Mouse (Mus musculus): ENCODE measurements around the gene Llgl2. TPM values are rescaled to one million over a fixed set of nuclear protein-coding genes. Genes with fewer than 3 reads are reported as not detected.

Gene Llgl2
- polyA plus RNA-seq, 1 experiment from 2014 or later, result 6.2 TPM

DNA sequence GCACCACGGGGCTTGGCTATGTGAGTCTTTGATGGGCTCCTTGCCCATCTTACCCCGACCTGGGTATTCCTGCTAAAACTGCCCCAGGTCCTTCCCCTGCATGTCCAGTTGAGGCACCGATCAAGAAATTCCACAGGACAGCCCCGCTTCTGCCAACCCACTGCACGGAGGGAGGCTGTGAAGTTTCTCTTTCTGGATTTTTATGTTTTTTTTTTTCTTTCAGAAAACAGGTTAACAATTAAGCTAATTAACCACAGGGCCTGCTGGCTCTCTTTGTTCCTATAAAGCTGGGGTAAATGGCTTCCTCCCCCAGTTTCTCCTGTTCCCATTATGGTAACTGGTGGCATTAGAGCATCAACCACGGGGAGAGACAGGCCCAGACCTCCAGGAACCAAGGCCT lies 10.2 kb downstream of the Llgl2 start:
- H3K9ac ChIP-seq (ENCODE audit: low read length), result no peak overlapping the region
- no peaks in the 10 kb centered on the region for H3K27me3 ChIP-seq (ENCODE audit: control insufficient read depth, insufficient read depth, low read length)

DNA sequence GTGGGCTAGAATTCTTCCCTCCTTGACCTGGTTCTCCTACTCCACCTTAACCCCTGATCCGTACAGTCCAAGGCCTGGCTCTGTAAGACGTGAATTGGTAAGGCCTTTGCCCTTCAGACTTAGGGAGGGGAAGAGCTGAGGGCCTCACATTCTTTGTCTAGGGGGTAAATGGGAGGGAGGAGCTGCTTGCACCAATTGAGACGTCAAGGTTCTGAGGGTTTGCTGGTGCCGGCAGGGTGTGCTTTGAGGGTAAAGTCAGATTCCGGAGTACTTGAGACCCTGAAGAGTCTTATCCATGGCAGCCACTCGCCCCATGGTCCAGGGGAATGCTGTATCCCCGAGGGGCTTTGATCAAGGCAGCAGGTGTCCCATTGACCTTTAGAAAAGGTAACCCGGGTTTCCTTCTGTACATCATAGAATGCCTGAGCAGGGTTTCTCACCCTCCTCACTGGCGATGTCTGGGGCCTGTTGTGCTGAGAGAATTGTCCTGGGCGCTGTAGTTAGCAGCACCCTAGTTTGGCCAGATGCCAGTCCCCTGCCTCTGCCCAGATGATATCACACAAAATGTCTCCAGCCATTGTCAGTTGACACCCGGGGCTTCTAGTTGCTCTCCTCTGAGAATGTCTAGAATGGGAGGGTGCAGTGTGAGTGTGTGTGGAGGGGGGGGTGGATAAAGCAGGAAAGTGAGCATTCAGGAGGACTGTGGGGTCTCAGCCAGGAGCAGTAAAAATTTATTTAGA lies 13.0 kb downstream of the Llgl2 start:
- Histone ChIP-seq H3K4me2 (ENCODE audit: low read depth, severe bottlenecking) (no peak overlapping the region), H3K4me3 (ENCODE audit: low read depth, low read length) (no peak overlapping the region), H3K27ac (replicated peaks; ENCODE audit: low read depth, low read length) (no peak overlapping the region), H3K4me1 (ENCODE audit: control insufficient read depth, insufficient read depth, low read length) (peaks cover 50% of the 10 kb centered on the region), H3K27me3 (ENCODE audit: control insufficient read depth, insufficient read depth, low read length) (no peaks in the 10 kb centered on the region), H3K9ac (ENCODE audit: low read length) (no peak overlapping the region), H3K36me3 (ENCODE audit: control insufficient read depth, insufficient read depth, low read length) (no peaks in the 10 kb centered on the region), H3K9me3 (ENCODE audit: control insufficient read depth, low read length) (no peaks in the 10 kb centered on the region)
- ATAC-seq (ENCODE audit: insufficient number of reproducible peaks, low FRiP score, low TSS enrichment, low read depth), result no peak
- DNase-seq (ENCODE audit: low spot score), result no peak
- 58% methylated on average over 11 of the region's 11 CpGs for WGBS

More for the DNA sequence above, 10.2 kb downstream of the Llgl2 start:
- DNase-seq (ENCODE audit: low spot score) (no peak), ATAC-seq (ENCODE audit: insufficient number of reproducible peaks, low FRiP score, low TSS enrichment, low read depth) (no peak)
- 45% methylated on average over 6 of the region's 6 CpGs for WGBS
- Histone ChIP-seq H3K27ac (replicated peaks; ENCODE audit: low read depth, low read length) (no peak overlapping the region), H3K4me2 (ENCODE audit: low read depth, severe bottlenecking) (no peak overlapping the region), H3K4me3 (ENCODE audit: low read depth, low read length) (no peak overlapping the region), H3K36me3 (ENCODE audit: control insufficient read depth, insufficient read depth, low read length) (no peaks in the 10 kb centered on the region), H3K4me1 (ENCODE audit: control insufficient read depth, insufficient read depth, low read length) (peaks cover 51% of the 10 kb centered on the region), H3K9me3 (ENCODE audit: control insufficient read depth, low read length) (no peaks in the 10 kb centered on the region)

- 94% methylated on average over 22 of the region's 22 CpGs for WGBS
- no peak overlapping the region for H3K4me3 ChIP-seq (ENCODE audit: low read depth, low read length)
- H3K9ac ChIP-seq (ENCODE audit: low read length), result no peak overlapping the region
- H3K4me1 ChIP-seq (ENCODE audit: control insufficient read depth, insufficient read depth, low read length), result peaks cover 47% of the 10 kb centered on the region
- H3K27ac ChIP-seq (replicated peaks; ENCODE audit: low read depth, low read length), result no peak overlapping the region
- H3K27me3 ChIP-seq (ENCODE audit: control insufficient read depth, insufficient read depth, low read length), result no peaks in the 10 kb centered on the region
- H3K9me3 ChIP-seq (ENCODE audit: control insufficient read depth, low read length), result no peaks in the 10 kb centered on the region
- no peak for ATAC-seq (ENCODE audit: insufficient number of reproducible peaks, low FRiP score, low TSS enrichment, low read depth)
- no peak for DNase-seq (ENCODE audit: low spot score)
- no peaks in the 10 kb centered on the region for H3K36me3 ChIP-seq (ENCODE audit: control insufficient read depth, insufficient read depth, low read length)
- no peak overlapping the region for H3K4me2 ChIP-seq (ENCODE audit: low read depth, severe bottlenecking)
Measured at GRCm38 (mm10) chr11:115837606-115838345, 13.9 kb downstream of the Llgl2 start.

DNA sequence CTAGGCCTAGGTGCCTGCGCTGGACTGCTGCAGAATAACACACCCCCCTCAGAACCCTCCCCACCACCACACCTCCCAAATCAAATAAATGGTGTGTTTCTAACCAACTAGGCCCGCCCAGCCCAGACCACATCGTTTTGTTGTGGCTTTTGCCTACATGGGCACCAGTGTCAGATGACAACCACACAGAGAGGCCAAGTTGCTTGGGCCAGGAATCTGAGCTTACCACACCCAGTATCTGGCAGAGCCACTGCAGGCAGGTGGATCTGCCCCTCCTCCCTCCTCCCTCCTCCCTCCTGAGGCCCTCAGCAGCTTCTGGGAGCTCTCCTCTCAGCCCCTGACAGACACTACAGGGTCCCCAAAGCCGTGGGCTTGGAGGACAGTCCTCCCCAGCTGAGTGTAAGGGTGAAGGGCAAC lies 15.1 kb downstream of the Llgl2 start:
- H3K27ac ChIP-seq (replicated peaks; ENCODE audit: low read depth, low read length), result no peak overlapping the region
- ATAC-seq (ENCODE audit: insufficient number of reproducible peaks, low FRiP score, low TSS enrichment, low read depth), result no peak
- 51% methylated on average over 4 of the region's 4 CpGs for WGBS
- no peak overlapping the region for H3K4me2 ChIP-seq (ENCODE audit: low read depth, severe bottlenecking)
- no peaks in the 10 kb centered on the region for H3K36me3 ChIP-seq (ENCODE audit: control insufficient read depth, insufficient read depth, low read length)
- H3K4me1 ChIP-seq (ENCODE audit: control insufficient read depth, insufficient read depth, low read length), result peaks cover 36% of the 10 kb centered on the region
- no peak overlapping the region for H3K9ac ChIP-seq (ENCODE audit: low read length)
- no peak for DNase-seq (ENCODE audit: low spot score)
- H3K27me3 ChIP-seq (ENCODE audit: control insufficient read depth, insufficient read depth, low read length), result no peaks in the 10 kb centered on the region
- H3K4me3 ChIP-seq (ENCODE audit: low read depth, low read length), result no peak overlapping the region
- no peaks in the 10 kb centered on the region for H3K9me3 ChIP-seq (ENCODE audit: control insufficient read depth, low read length)

- WGBS, result 72% methylated on average over 3 of the region's 3 CpGs
- Histone ChIP-seq H3K4me3 (ENCODE audit: low read depth, low read length) (no peak overlapping the region), H3K9ac (ENCODE audit: low read length) (0 out of 2 replicates have a peak overlapping the region, but pooled peaks have one; percentile 3), H3K4me2 (ENCODE audit: low read depth, severe bottlenecking) (no peak overlapping the region), H3K9me3 (ENCODE audit: control insufficient read depth, low read length) (no peaks in the 10 kb centered on the region), H3K36me3 (ENCODE audit: control insufficient read depth, insufficient read depth, low read length) (no peaks in the 10 kb centered on the region), H3K27me3 (ENCODE audit: control insufficient read depth, insufficient read depth, low read length) (no peaks in the 10 kb centered on the region), H3K4me1 (ENCODE audit: control insufficient read depth, insufficient read depth, low read length) (peaks cover 28% of the 10 kb centered on the region), H3K27ac (replicated peaks; ENCODE audit: low read depth, low read length) (no peak overlapping the region)
- DNase-seq (ENCODE audit: low spot score), result no peak
- ATAC-seq (ENCODE audit: insufficient number of reproducible peaks, low FRiP score, low TSS enrichment, low read depth), result no peak
Measured at GRCm38 (mm10) chr11:115839732-115840131, 15.9 kb downstream of the Llgl2 start.

DNA sequence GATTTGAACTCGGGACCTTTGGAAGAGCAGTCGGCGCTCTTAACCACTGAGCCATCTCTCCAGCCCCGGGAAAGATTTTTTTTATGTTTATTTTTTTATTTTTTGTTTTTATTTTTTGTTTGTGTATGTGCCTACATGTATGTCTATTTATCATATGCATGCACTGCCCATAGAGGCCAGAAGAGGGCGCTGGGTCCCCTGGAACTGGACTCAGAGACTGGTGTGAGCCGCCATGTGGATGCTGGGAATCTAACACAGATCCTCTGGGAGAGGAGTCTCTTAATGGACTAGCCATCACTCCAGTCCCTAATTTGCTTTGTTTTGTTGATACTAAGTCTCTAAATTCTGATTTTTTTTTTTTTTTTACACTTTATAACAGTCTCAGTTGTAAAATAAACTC lies 17.2 kb downstream of the Llgl2 start:
- DNase-seq (ENCODE audit: low spot score), result no peak
- no peak overlapping the region for H3K9ac ChIP-seq (ENCODE audit: low read length)
- no peak overlapping the region for H3K4me3 ChIP-seq (ENCODE audit: low read depth, low read length)
- H3K27me3 ChIP-seq (ENCODE audit: control insufficient read depth, insufficient read depth, low read length), result no peaks in the 10 kb centered on the region
- ATAC-seq (ENCODE audit: insufficient number of reproducible peaks, low FRiP score, low TSS enrichment, low read depth), result no peak
- no peaks in the 10 kb centered on the region; the same call in 1 of the 2 replicates for H3K9me3 ChIP-seq (ENCODE audit: control insufficient read depth, low read length)
- H3K27ac ChIP-seq (replicated peaks; ENCODE audit: low read depth, low read length), result no peak overlapping the region
- no peaks in the 10 kb centered on the region; the same call in 1 of the 2 replicates for H3K36me3 ChIP-seq (ENCODE audit: control insufficient read depth, insufficient read depth, low read length)
- H3K4me2 ChIP-seq (ENCODE audit: low read depth, severe bottlenecking), result no peak overlapping the region
- H3K4me1 ChIP-seq (ENCODE audit: control insufficient read depth, insufficient read depth, low read length), result peaks cover 24% of the 10 kb centered on the region
- WGBS, result 90% methylated on average over 6 of the region's 6 CpGs

DNA sequence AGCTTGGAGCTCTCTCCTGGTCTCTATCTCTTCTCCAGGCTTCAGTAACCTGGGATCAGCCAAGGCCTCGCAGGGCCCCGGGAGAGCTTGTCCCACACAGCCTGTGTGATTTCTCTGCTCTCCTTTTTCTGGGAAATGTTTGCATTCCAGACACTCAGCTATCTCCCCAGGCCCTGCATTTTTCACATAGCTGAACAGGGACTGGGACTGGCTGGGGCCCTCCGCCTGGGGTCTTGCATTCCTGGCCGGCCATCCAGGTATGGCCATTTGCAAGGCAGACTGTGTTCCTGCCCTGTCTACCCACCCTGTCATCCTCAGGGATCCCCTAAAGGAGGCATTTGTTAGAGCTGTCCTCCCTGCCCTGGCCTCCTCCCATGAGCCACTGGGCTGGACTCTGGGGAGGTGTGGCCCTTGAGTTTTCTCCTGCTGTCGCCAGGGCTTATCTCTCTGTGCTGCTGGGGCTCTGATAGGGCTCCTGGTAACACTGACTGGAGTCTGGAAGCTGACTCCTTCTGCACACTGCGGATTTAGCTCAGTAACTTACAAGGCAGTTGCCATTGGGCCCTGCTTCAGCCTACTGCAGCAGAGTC lies 18.2 kb downstream of the Llgl2 start:
- 24% methylated on average over 6 of the region's 6 CpGs for WGBS
- H3K4me3 ChIP-seq (ENCODE audit: low read depth, low read length), result no peak overlapping the region

GRCm38 (mm10) chr11:115843141-115843890 lies 19.5 kb downstream of the Llgl2 start:
- 88% methylated on average over 11 of the region's 14 CpGs for WGBS
- Histone ChIP-seq H3K27me3 (ENCODE audit: control insufficient read depth, insufficient read depth, low read length) (no peaks in the 10 kb centered on the region), H3K9ac (ENCODE audit: low read length) (no peak overlapping the region), H3K36me3 (ENCODE audit: control insufficient read depth, insufficient read depth, low read length) (no peaks in the 10 kb centered on the region; the same call in 1 of the 2 replicates), H3K27ac (replicated peaks; ENCODE audit: low read depth, low read length) (no peak overlapping the region), H3K4me2 (ENCODE audit: low read depth, severe bottlenecking) (no peak overlapping the region), H3K9me3 (ENCODE audit: control insufficient read depth, low read length) (no peaks in the 10 kb centered on the region; the same call in 1 of the 2 replicates), H3K4me3 (ENCODE audit: low read depth, low read length) (no peak overlapping the region), H3K4me1 (ENCODE audit: control insufficient read depth, insufficient read depth, low read length) (peaks cover 24% of the 10 kb centered on the region)
- DNase-seq (ENCODE audit: low spot score), result no peak
- ATAC-seq (ENCODE audit: insufficient number of reproducible peaks, low FRiP score, low TSS enrichment, low read depth), result no peak

More for the DNA sequence above, 18.2 kb downstream of the Llgl2 start:
- no peaks in the 10 kb centered on the region; the same call in 1 of the 2 replicates for H3K9me3 ChIP-seq (ENCODE audit: control insufficient read depth, low read length)
- no peak overlapping the region for H3K9ac ChIP-seq (ENCODE audit: low read length)
- DNase-seq (ENCODE audit: low spot score), result peak; percentile 46
- ATAC-seq (ENCODE audit: insufficient number of reproducible peaks, low FRiP score, low TSS enrichment, low read depth), result no peak
- H3K27me3 ChIP-seq (ENCODE audit: control insufficient read depth, insufficient read depth, low read length), result no peaks in the 10 kb centered on the region
- no peak overlapping the region for H3K4me2 ChIP-seq (ENCODE audit: low read depth, severe bottlenecking)
- peak overlapping the region; percentile 47; the same call in 1 of the 2 replicates for H3K27ac ChIP-seq (replicated peaks; ENCODE audit: low read depth, low read length)
- peaks cover 24% of the 10 kb centered on the region for H3K4me1 ChIP-seq (ENCODE audit: control insufficient read depth, insufficient read depth, low read length)
- H3K36me3 ChIP-seq (ENCODE audit: control insufficient read depth, insufficient read depth, low read length), result no peaks in the 10 kb centered on the region; the same call in 1 of the 2 replicates
